Mouse (Mus musculus) layer of hippocampus, adult 9-10 months (tissue): ENCODE measurements around the gene Inpp5f.
A peak's percentile ranks its signal among the peaks of the same experiment; 100 is the strongest.
"Not testable (repeated sequence)": the region's sequence is repeated elsewhere in the genome, so short reads cannot be mapped to it uniquely, and the experiment has no call there.

Experiments used
- DNase-seq: peaks from one replicate; pipeline ENCODE4 v3.0.0; 2022; ENCODE audit warnings: low spot score

Gene Inpp5f

DNA sequence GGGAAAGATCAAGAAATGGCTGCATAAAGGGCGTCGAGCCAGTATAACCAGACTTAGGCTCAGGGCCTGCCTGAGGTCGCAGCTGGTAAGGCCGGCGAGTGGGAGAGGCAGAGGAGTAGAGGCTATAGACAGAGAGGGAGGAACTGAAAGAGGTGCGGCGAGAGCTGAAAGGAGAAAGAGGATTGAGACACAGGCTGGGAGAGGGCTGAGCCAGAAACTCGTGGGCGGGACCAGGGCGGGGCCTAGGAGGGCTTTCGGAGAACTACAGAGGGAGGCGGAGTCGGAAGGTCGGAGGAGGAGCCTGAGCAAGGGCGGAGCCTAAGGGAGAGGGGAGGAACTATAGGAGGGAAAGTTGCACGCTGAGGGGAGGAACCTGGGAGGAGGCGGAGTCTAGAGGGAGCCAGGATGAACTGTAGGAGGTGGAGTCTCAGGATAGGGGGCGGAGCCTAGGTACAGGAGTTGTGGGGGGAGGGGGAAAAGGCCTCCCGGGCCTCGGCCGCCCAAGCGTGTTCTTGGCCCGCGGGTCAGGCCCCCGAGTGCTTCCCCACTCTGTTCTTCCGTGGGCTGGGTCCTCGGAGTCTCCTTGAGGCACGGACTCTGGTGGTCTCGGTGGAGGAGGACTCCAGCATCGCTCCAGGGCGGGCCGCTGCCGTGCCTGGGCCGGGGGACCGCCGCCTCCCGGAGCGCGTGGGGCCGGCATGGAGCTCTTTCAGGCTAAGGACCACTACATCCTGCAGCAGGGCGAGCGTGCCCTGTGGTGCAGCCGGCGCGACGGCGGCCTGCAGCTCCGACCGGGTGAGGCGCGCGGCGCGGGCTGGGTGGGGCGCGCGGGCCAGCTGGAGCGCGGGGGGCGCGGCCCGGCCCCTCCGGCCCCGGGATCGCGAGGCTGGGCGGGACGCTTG lies at the start of gene Inpp5f:
Gene Inpp5f (plus strand): TSS at position 432 of the 902 bp plus-strand sequence.
- DNase-seq: peak; percentile 95

DNA sequence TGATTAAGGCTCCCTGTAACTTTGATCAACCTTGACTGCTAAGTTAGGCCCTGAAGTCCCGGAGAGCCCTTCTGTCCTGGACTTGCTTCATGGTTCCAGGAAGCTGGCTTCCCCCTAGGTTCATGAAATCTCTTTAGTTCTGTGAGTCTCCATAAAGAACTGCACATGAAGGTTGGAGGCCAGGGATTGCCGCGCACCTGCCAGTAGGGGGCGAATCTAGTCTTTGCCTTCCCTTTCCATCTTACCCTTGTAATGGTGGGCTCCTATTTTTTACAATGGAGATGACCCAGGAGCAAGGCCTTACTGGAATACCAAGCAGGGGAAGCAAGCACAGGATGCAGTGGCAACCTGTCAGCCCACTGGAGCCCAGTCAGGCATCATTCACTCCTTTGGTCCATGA lies 47.8 kb upstream of the Inpp5f start:
- no peak for DNase-seq

DNA sequence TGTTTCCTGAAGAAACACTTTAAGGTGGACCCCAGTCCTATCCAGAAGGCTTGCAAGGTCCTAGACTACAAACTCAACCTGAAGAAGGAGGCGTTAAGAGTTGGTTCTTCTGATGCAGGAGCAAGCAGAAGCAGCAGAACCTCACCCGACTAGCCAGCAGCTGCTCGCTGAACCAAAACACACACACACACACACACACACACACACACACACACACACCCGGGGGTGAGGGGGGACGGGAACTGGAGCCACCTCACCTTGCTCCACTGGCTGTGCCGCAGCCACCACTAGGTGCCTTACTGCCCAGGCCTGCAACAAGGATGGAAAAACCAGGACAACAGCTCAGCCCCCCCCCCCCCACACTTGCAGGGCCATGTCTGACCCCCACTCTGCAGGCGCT lies 44.8 kb upstream of the Inpp5f start:
- DNase-seq: no peak

DNA sequence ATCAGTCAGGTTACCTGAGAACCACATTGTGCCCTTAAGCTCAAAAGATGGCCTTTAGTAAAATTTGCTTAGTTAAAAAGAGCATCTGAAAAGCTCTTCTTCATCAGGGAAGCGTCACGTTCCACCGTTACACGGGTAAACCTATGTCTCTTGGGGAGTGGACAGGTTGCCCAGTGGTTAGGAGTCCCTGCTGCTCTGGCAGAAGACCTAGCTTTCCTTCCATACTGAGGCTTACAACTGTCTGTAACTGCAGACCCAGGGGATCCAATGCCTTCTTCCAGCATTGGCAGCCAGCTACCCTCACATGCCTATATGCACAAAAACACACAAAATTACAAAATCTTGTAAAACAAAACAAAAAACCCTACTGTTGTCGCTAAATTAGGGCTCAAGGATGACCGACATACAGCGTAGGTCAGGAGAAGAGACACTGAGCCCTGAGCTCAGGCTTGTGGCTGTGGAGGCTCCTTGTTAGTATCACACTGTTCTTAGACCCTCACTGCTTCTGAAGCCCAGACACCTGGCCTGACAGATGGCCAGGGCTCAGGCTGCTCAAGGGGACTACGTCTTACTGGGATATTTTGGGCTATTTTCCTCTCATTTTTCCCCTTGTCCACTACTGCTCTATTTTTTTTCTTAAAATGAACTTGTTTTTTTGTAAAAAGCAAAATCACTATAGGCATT lies 43.4 kb upstream of the Inpp5f start:
- DNase-seq: no peak

DNA sequence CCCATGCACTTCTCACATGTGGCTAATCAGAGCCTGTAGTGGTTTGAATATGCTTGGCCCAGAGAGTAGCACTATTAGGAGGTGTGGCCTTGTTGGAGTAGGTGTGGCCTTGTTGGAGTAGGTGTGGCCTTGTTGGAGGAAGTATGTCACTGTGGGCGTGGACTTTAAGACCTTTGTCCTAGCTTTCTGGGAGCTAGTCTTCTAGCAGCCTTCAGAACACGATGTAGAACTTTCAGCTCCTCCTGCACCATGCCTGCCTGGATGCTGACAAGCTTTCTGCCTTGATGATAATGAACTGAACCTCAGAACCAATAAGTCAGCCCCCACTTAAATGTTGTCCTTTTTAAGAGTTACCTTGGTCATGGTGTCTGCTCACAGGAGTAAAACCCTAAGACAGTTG lies 41.7 kb upstream of the Inpp5f start:
- DNase-seq: not testable (repeated sequence)

DNA sequence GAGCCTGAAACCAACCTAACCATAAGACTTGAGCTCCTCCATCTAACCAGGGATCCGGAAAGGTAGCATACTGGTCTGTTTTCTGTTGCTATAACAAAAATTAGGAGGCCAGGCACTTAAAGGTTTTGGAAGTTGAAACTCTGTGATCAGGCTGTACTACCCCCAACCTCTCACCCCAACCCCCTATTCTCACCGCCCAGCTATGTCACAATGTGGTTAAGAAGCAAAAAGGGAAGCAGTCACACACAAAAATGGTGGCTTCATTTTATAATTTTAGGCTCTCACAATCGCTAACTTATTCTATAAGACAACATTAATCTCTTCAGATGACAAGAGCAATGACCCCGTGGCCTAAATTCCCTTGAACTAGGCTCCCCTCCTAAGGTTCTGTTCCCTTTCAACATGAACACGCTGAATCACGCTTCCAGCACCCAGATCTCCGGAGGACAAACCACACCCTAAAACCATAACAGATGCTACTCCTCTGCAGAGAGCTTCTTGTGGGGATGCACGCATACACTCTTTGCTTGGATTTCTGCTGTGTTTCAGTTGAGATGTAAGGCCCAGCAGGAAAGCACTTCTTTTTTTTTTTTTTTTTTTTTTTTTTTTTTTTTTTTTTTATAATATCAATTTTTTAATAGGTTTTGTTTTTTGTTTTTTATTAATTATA lies 41.0 kb upstream of the Inpp5f start:
- DNase-seq: no peak

DNA sequence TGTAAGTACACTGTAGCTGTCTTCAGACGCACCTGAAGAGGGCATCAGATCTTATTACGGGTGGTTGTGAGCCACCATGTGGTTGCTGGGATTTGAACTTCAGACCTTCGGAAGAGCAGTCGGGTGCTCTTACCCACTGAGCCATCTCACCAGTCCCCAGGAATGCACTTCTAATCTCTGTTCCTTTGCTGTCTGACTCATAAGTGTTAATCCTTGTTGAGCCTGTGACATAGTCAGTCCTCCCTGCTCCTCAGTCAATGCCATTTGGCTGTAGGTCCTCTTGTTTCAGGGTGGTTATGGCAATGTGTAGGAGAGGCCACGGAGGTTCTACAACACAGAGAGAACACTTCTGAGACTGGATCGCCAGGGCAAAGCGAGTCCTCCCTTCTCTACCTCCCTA lies 40.5 kb upstream of the Inpp5f start:
- DNase-seq: not testable (repeated sequence)

DNA sequence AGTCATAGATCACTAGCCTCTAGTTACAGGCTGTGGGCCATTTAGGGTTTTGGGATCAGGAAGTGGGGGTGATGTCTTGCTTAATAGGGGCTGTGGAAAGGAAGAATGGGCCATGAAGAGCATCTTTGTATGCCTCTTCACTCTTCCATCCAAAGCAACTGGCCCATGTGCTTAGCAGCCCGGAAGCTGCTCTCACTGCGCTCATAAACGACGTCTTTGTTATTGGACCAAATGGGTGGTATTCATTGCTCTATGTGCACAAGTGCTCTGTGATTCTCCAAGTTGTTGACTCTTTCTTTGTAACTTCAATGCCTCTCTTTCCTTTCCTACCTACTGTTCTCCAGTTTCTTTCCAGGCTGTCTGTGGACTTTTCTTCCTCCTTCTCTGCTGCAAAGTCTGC lies 39.1 kb upstream of the Inpp5f start:
- no peak for DNase-seq

DNA sequence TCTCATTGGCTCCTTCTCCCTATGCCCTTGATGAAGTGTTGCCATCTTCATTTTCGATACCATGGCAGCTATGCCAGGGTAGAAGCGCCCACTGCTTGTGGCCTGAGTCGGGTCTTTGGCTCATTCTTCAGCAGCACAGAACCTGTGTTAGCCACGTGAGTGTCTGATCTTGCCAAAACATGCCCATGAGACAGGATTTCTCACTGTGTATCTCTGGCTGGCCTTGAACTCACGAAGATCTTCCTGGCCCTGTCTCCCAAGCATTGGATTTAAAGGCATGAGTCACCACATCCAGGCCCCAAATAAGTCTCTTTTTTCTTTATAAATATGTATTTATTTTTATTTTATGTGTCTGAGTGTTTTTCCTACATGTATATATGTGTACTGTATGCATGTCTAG lies 35.9 kb upstream of the Inpp5f start:
- no peak for DNase-seq

DNA sequence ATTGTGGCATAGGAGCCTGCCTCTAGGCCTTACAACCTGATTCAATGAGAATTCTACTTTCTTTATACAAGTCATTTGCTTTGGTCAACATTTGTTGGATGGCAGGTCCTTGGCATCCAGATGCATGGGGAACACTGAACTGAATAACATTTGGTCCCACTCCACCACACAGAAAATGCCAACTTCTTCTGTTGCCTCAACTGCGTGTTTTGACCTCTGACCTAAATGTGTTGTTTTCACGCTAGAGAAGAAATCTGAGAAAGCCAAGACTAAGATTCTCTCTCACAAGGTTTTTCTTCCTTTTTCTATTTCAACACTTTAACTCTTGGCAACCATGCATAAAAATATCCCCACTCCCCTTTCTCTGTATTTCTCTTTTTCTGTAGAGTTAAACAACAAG lies 35.3 kb upstream of the Inpp5f start:
- DNase-seq: no peak

DNA sequence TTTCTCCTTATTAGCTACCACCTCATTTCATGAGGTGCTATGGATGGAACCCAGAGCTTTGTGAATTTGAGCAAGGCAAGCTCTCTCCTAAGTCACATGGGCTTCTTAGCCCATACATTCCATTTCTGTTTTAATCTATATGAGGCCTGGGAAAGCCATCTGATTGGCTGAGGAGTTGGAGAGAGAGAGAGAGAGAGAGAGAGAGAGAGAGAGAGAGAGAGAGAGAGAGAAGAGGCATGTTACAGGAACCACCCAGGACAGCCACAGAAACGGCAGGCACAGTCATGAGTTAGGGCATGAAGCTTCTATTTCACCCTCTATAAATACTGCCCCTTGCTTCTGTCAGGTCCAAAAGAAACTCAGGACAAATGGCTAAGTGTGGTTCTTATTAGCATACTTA lies 33.5 kb upstream of the Inpp5f start:
- DNase-seq: no peak

DNA sequence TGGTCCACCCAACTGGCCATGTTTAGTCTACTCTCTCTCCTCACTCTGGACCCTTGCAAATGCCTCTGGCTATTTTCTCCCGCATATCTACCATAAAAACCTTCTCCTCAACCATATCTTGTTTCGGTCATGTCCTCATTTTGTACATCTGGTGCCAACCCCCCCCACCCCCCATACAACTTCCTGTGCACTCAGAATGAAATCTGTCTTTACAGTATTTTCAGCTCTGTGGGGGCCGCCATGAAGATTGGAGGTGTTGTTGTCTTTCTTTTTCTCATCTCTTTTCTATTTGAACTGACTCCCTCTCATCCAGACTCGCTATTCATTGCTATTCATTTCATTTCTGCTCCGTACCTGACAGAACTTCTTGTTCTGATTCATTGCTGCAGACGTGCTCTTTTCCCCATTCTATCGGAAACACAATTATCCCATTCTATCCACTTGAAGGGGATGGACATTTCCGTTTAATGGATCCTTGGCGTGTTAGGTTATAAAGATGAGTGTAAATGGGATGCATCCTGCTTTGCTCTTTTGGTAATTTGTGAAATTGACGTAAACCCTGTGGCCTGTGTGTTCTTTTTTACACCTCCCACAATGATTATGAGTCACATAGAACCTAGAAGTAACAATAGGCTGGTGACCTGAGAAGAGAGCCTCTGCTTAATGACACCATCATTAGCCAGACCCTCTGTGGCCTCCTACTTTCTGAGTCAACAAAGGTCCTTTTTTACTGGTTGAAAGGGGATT lies 32.8 kb upstream of the Inpp5f start:
- DNase-seq: no peak

DNA sequence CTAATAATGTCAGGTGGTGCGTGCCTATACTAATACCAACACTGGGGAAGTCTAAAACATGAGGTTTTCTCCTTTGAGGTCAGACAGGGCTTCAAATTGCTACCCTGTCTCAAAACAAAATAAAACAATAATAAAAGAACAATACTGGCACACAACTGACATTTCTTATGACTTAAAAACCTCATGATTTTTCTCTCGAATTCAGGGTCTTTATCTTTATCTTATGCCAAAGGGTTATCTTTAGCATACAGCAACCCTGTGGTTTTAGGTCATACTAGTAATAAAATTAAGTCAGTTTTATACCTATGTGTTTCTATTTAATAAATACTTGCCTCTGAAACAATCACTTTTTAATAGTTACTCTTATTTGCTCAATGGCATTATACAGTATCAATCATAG lies 31.7 kb upstream of the Inpp5f start:
- DNase-seq: no peak

DNA sequence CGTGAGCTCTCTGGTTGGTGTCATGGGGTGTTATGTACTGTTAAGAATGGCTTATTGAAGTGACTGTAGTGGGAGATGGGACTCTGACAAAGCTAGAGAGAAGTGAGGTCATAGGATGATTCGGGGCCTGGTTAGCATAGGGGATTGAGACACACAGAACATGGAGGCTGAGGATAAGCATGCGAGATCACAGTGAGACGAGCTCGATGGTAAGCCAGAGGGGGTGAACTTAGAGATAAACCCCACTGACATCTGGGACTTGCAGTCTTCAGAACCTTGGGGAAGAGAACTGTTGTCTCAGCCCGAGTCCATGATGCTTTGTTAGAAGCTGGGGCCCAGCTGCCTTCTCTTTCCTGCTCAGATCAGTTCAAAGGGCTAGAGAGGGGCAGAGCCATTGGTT lies 30.8 kb upstream of the Inpp5f start:
- no peak for DNase-seq

DNA sequence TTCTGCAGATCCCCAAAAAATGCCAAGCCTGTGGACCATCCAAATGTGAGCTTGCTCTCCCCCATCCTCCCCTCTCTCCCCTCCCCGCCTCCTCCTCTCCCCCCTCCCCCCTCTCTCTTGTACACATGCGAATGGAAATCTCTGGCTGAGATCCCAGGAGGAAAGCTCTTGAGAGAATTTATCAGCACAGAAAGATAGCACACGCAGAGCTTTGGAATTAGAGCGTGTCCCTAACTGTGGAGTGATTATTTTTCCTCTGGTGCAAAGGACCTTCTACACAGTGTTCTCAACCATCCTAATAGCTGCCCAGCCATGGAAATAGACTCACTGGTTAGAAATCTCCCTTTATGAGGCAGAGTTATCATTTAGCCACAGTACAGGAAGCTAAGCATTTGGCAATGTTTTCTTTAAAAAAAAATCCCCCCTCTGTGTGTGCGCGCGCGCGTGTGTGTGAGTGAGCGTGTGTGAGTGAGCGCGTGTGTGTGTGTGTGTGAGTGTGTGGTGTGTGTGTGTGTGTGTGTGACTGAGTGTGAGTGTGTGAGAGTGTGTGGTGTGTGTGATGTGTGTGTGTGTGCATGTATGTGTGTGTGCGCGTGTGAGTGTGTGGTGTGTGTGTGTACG lies 29.2 kb upstream of the Inpp5f start:
- no peak for DNase-seq

DNA sequence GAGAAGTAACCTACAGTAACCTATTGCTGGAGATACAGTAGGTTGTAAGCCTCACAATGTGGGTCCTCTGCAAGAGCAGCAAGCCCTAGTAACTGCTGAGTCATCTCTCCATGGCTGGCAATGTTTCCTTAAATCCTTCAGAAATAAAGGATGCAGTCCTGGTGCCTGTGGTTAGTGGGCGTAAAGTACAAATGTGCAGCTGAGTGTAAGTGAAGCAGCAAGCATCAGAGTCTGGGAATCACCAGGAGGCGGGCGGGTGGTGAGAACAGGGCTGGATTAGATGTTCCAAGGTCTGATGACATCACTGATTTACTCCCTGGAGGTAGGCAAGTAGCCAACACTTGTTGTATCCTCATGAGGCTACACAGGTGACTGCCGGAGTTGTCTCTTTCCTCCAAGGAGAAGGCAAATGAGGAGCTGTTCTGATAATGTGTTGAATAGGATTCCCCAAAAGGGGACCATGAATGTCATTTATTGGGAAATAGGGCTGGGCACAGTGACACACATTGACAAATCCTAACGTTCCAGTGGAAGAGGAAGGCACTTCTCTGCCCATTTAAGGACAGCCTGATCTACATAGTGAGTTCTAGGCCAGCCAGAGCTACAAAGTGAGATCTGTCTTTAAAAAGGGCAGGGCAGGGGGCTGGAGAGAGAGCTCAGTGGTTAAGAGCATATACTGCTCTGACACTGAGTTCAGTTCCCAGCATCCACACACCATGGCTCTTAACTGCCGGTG lies 27.7 kb upstream of the Inpp5f start:
- peak; percentile 67 for DNase-seq

DNA sequence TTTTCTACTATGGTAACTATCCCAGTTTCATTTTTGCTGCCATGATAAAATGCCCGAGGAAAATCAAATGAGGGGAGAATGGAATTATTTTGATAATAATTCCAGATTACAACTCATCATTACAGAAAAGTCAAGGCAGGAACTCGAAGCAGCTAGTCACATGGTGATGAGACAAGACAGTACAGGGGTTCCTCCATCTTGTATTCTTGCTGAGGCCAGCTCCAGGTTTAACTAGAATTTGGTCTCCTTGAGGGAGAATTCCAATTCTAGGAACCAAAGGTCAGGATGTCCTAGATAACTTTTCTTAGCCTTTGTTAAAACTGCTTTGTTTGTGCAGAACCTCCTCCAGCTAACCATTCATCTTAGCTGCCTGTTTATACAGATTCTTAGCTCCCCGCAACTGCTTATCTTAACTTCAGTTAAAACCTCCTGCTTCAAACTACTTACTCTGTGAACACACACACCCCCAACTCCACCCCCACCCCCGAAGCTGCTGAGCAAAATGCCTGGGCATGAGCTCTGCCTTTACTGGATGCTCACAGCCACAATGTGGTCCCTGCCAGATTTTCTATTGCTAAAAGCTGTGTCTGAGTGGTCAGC lies 23.7 kb upstream of the Inpp5f start:
- no peak for DNase-seq

DNA sequence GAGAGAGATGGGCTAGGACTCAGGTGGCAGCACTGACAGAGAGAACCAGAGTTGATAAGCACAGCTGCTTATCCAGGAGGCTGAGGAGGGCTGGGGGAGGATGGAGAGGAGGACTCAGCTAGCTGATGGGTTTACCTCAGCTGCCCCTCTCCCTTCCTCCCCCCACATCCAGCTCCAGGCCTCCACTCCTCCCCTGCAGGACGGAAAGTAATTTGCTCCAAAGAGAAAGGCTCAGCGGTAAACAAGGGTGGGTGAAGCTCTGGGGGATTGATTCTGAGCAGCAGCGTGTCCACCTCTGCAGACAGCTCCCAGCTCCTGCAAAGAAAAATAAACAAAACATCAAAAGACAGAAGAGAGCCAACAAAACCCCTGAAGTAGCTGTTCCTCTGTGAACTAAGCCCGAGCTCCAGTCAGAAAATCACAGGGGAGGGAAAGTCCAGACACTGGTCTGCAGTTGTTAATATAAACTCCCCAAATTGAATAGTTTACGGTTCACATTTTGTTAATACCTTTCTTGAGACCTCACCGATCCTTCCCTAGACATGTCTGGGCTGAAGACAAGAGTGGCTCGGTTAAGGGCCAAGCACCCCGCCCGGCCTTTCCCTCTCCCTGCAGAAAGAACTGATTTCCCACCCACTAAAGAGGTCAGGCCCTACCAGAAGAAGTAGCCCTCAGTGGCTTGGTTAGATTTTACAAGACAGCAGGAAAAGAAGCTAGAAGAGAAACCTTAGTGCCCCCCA lies 19.6 kb upstream of the Inpp5f start:
- DNase-seq: no peak

DNA sequence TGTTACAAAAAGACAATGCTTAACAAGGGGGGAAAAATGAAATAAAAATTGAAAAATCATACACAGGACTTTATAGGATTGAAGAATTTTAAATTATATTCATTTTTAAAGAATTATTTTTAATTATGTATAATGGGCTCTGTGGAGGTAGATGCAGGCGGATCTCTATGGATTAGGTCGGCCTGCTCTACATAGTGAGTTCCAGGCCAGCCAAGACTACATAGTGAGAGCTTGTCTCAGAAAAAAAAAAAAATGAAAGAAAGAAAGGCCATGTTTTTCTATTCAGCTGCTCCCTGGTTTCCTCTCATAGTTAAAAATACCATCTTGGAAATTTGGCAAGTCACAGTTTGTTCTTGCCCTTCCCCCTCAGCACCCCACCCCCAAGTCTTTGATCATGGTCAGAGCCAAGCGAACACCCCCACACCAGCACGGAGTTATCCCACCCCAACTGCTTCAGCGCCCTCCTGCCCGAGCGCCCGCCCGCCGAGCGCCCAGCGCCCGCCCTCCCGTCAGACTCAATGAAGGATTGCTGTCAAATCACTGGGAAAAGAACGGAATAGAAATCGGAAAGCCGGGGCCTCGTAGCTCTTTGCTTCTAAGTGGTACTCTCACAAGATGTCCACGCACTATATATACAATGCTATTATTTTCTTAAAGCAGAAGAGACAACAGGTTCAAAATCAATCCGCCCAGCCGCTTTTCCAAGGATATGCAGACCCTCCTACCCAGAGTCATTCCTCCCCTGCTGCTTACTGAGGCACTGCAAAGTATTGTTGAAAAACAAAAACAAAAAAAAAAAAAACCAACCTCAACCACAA lies 18.8 kb upstream of the Inpp5f start:
- no peak for DNase-seq
